Mouse (Mus musculus) urinary bladder, postnatal 4 days (tissue): ENCODE results near the gene Gp2.
A peak's percentile ranks its signal among the peaks of the same experiment; 100 is the strongest.

Source experiments
- DNase-seq, 2 experiments: peaks; one replicate each; pipeline ENCODE4 v3.0.0; 2021 to 2022; ENCODE audit warnings: low spot score in 2 of 2

Gp2 gene

GRCm38 (mm10) chr7:119459185-119459584 lies at the start of gene Gp2:
TSS of gene Gp2 (minus strand) at chr7:119459285.
- DNase-seq = no peak

DNA sequence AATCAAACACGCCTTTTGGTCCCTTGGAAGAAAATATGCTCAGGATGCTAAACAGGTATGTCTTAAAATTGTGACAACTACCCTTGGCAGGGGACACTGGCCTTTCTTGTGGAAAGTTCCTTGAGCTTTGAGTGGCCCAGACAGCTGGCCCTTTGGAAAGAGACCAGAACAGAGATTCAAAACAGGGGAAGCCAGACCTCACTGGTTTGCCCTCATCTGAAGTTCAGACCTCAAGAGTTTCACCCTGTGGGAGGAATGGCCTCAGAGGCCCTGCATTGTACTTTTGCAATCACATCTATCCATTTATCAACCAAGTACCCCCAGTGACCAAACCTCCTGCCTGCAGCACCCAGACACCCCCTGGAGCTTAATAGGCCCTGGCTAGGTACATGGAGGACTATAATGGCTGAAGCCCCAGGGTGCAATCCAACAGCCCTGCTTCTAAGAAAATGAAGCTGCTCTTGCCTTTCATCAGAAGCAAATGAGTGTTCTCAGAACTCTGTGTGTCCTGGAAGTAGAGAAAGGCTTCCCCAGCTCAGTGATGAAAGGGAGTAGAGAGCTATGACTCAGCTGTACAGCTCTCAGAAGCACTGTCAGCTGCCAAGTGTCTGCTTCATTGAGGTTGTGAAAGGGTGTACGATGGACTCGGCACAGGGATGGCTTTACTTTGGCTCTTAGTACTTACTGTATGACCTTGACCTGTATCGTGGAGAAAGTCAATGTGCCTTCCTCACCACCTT lies 31.1 kb upstream of the Gp2 start:
- peak in 1 of 2 experiments; percentile 14 for DNase-seq

GRCm38 (mm10) chr7:119486683-119487082 lies 27.6 kb upstream of the Gp2 start:
- no peak for DNase-seq

GRCm38 (mm10) chr7:119484154-119484553 lies 25.1 kb upstream of the Gp2 start:
- DNase-seq = no peak

- no peak for DNase-seq
Observed at GRCm38 (mm10) chr7:119479256-119479655, 20.2 kb upstream of the Gp2 start, which contains the start of gene Umod. TSS of gene Umod (minus strand) at chr7:119479282.

DNA sequence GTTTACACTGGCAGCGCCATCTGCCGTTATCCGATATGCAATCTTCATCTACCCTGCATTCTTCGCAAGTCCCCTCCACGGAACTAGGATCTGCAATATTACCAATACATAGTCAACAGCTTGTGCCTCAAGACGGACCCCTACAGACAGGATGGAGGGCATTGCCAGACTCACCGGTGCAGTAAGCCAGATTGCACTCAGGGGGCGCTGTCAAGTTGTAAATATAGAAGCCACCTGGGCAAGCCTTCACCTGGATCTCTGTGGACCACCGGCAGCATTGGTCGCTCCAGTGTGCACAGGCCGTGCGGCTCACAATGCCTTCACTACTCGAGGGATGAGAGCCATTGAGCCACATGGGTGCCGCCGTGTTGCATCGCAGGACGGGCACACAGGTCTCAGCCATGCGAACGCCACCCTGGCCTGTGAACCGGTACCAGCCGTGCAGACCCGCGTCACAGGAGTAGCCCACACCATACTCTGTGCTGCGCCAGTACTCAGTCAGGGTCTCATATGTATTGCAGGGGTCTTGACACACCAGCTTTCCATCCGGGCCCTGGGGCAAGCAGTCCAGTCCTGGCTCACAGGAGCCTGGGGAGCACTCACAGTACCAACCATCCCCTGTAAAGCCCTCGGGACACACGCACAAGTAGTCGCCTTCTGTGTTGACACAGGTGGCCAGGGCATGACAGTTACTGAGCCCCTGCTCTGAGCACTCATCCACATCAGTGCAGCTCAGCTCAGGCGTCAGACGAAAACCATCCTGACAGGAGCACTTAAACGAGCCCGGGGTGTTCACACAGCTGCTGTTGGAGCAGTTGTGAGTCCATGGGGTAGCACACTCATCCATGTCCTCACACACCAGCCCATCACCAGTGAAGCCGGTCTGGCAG lies 17.7 kb upstream of the Gp2 start:
- no peak for DNase-seq

DNA sequence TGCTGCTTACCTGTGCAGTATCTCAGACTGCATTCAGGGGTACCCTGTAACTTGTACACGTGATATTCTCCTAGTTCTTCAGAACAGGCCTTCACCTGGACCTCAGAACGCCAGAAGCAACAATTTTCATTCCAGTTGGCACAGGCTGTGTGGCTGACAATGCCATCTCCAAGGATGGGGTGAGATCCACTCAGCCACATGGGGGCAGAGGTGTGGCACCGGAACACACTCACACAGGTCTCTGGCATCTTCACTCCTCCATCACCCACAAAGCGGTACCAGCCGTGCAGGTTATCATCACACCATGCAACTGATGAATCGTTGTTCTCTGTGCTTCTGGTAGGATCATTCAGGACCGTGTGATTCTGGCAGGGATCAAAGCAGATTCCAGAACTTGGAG lies 4.9 kb downstream of the Gp2 start:
- DNase-seq = no peak

DNA sequence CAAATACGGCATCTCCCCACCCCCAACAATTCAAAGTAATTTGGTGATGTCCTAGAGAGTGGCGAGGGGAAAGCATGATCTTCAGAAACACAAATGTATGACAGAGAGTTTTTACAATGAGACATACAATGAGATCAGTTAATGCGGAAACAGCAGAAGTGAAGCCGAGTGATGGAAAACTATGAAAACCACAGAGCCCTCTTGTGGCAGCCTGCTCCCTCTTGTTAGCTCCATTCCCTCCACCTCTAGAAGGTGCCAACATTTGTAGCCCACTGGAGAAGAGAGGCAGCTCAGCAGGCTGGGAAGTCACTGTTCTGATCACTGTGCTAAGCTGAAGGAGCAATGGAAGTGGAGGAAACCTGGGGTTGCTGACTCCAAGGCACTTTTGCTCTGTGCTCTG lies 15.2 kb downstream of the Gp2 start:
- no peak for DNase-seq

DNA sequence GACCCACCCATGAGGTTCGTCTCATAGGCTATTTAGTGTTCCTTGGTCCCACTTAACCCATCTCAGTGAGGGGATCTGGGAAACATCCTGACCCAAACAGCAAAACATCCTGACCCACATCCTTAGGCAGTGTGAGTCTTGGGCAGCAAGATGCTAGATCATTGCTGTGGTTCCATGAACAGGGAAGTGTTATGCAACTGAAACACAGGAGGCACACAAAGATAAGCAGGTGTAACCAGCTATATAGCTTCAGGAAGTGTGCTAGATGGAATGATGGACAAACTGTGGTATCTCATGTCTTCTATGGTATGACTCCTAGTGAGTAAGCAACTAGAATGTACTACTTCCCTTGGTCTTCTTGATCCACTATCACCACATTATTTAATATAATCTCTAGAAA lies 17.1 kb downstream of the Gp2 start:
- no peak for DNase-seq

GRCm38 (mm10) chr7:119427180-119427616 lies 31.9 kb downstream of the Gp2 start:
- DNase-seq = no peak

GRCm38 (mm10) chr7:119420730-119421129 lies 38.4 kb downstream of the Gp2 start:
- DNase-seq = no peak

DNA sequence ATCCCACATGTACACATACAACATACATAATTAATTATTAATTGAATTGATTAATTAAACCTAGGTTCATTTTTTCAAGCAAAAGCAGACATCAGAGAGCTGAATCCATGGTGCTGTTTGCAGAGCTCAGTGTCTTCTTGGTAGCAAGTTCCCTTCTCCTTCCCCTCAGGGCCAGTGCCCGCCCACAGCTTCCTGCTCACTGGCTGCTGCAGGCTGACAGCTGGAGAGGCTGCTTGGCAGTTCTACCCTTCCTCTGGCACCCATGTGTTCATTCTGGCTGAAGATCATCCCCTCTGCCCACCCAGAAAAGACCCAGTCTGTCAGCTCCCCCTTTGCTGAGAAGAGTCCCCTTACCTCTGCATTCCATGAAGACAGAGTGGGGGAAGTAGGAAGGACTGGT lies 40.6 kb downstream of the Gp2 start:
- no peak for DNase-seq

DNA sequence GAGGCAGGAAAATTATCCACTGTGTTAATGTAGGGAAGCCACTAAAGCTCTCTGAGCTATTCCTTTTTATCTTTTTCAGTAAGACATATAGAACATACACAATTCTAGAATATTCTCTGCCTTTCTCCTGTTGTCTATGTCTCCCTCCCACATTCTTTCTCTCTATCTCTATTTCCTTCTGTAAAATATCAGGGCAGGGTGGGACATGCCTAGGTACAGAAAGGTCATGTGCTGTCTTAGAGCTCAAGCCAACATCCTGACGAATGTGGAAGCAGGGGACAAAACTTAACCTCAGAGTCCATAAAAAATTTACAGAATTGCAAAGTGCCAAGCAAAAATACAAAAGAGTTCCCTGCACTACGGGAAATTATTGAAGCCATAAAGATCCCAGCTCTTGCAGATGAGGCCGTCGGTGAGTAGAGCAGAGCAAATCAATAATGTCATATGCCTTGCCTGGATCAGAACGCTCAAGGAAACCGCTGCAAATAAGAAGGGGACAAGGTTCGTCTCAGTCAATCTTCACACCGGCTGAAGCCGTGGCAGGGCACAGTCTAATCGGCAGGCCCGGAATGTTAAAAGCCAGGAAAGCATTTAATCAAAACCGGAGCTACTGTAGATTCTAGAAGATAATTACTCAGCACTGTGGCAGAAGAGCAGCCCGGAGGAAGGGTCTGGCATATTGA lies 64.9 kb downstream of the Gp2 start:
- DNase-seq = no peak
